Mouse (Mus musculus) hindbrain, embryonic 14.5 days (tissue): ENCODE data around the gene Fmnl3. TPM values are rescaled to one million over a fixed set of nuclear protein-coding genes. Genes with fewer than 3 reads are reported as not detected.

Source experiments
- ATAC-seq: fragments of 200-750 bp; cut with Nextera tagmentation; 2 replicates; pipeline ENCODE4 v1.8.0; 2017; ENCODE audit warnings: moderate number of reproducible peaks, mild to moderate bottlenecking, moderate TSS enrichment, moderate library complexity; ENCODE audit not compliant: low FRiP score
- DNase-seq: peaks from one replicate; pipeline ENCODE4 v3.0.0-alpha.2; 2015; ENCODE audit warnings: low spot score
- H3K27ac ChIP-seq: fragments of 300-500 bp; sonication (generic); 2 replicates; pipeline ENCODE4 v1.5.1; 2014; ENCODE audit warnings: mild to moderate bottlenecking, moderate library complexity
- H3K27me3 ChIP-seq: fragments of 300-500 bp; sonication (generic); 2 replicates; pipeline ENCODE4 v1.6.1; 2014; ENCODE audit warnings: mild to moderate bottlenecking, low read length, mixed read lengths; ENCODE audit not compliant: control insufficient read depth, insufficient read depth
- H3K36me3 ChIP-seq: fragments of 300-500 bp; sonication (generic); replicated peaks from 2 replicates; pipeline ENCODE4 v1.6.1; 2014; ENCODE audit not compliant: control insufficient read depth, insufficient read depth
- H3K4me1 ChIP-seq: fragments of 300-500 bp; sonication (generic); replicated peaks from 2 replicates; pipeline ENCODE4 v1.6.1; 2014; ENCODE audit warnings: antibody characterized with exemption, low read length, mixed read lengths; ENCODE audit not compliant: control insufficient read depth, insufficient read depth
- H3K4me2 ChIP-seq: fragments of 300-500 bp; sonication (generic); replicated peaks from 2 replicates; pipeline ENCODE4 v1.6.1; 2014; ENCODE audit warnings: mild to moderate bottlenecking, moderate library complexity
- H3K4me3 ChIP-seq: fragments of 300-500 bp; sonication (generic); replicated peaks from 2 replicates; pipeline ENCODE4 v1.5.1; 2014; ENCODE audit warnings: mild to moderate bottlenecking, low read length
- H3K9ac ChIP-seq: fragments of 300-500 bp; sonication (generic); 2 replicates; pipeline ENCODE4 v1.6.1; 2014
- H3K9me3 ChIP-seq: fragments of 300-500 bp; sonication (generic); 2 replicates; pipeline ENCODE4 v1.6.1; 2016; ENCODE audit warnings: low read length; ENCODE audit not compliant: control insufficient read depth
- WGBS: fragments of 180-500 bp; shearing (Covaris S2); extraction: QIAGEN DNeasy Blood & Tissue Kit; methylation state at CpG from one replicate; pipeline ENCODE4 v1.1.7; 2014; 5-methylcytosine and 5-hydroxymethylcytosine counted together
- polyA plus RNA-seq: library from polyadenylated mRNA; unstranded; fragments of >200 nt; fragmentation: Nextera tagmentation; extraction: Ambion mirVana; gene quantifications from 2 replicates; pipeline ENCODE4 v1.2.1, GENCODE M21; 2014

Fmnl3 gene
- polyA plus RNA-seq, 1 experiment from 2014 or later = 9.2 TPM

DNA sequence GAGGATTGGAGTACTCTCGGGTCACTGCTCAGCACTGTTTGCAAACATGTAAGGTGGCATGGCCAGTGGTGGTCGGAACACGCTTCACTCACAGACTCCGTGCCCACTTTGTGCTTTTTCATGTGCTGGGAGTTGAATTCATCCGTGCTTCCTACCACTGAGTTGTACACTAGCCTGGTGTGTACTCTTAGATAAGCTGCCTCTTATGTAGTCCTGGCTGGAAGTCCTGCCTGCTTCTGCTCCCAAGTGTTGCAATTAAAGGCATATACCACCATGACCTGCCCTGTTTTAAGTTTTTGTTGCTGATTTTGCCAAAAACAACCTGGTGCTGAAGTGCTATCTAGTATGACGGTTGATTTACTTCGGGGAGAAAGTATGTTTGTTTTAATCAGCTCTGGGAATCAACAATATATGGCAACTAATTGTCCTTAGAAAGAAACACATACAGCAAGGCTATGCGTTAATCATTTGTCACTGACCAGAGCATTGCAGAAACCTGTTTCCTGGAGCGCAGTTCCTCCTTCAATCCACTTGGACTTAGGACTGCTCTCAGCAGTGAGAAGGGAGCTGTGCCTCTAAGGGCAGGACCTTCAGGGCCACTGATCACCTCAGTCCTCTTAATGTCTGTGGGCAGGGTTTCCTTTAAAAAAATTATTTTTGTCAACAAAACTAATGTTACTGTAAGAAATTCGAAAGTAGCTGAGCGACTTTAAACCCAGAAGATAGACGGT is 33.0 kb upstream of the Fmnl3 start:
- H3K9ac ChIP-seq = no peak overlapping the region
- no peak for ATAC-seq
- H3K4me3 ChIP-seq = no peak overlapping the region
- H3K27me3 ChIP-seq = no peaks in the 10 kb centered on the region
- H3K9me3 ChIP-seq = no peaks in the 10 kb centered on the region
- no peak overlapping the region for H3K4me2 ChIP-seq
- no peak for DNase-seq
- 95% methylated on average over 12 of the region's 12 CpGs for WGBS
- peaks cover 66% of the 10 kb centered on the region for H3K36me3 ChIP-seq
- no peaks in the 10 kb centered on the region; the same call in 1 of the 2 replicates for H3K4me1 ChIP-seq
- H3K27ac ChIP-seq = no peak overlapping the region

GRCm38 (mm10) chr15:99400602-99401001 is 30.3 kb upstream of the Fmnl3 start:
- no peak for ATAC-seq

DNA sequence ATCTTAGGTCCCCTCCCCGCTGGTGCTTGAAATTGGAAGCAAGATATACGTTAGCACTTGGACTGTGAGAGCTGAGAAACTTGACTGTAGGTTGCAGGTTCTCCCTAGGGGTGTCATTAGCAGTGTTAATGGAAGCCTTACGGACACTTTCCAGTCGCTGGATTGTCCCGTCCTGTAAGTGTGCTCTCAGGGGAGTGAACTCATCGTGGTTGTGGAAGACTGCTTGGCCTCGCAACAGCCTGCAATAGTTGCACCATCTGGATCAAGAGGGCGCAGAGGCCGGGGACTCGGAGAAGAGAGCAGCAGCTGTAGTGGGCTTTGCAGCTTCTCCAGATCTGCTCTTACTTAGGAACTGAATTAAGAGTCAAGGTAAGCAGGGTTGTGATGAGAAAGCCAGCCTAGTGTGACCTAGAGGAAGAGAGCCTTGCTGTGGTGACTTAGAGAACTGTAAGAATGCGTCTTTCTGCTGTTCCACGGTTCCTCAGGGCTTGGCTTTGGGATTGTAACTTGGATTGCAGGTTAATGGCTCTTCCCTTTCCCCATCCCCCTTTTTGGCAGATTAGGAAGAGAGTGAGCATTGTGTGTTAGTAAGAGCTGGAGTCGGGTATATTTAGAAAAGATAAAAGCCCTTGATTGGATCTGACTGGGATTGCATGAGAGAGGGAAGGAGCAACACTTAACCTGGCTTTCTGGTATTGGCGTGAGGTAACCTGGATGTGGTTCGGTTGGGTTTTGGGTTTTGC is 29.4 kb upstream of the Fmnl3 start:
- Histone ChIP-seq H3K27ac (no peak overlapping the region), H3K4me3 (no peak overlapping the region), H3K4me2 (no peak overlapping the region), H3K27me3 (no peaks in the 10 kb centered on the region), H3K36me3 (peaks cover 29% of the 10 kb centered on the region), H3K9me3 (no peaks in the 10 kb centered on the region), H3K9ac (no peak overlapping the region), H3K4me1 (peaks cover 16% of the 10 kb centered on the region)
- ATAC-seq = no peak
- DNase-seq = no peak
- WGBS = 66% methylated on average over 15 of the region's 15 CpGs

More at GRCm38 (mm10) chr15:99400602-99401001, 30.3 kb upstream of the Fmnl3 start:
- no peak for DNase-seq
- WGBS = 92% methylated on average over 6 of the region's 6 CpGs
- no peak overlapping the region for H3K4me2 ChIP-seq
- H3K27ac ChIP-seq = no peak overlapping the region
- H3K9me3 ChIP-seq = no peaks in the 10 kb centered on the region
- H3K4me1 ChIP-seq = peaks cover 6% of the 10 kb centered on the region
- H3K27me3 ChIP-seq = no peaks in the 10 kb centered on the region
- H3K9ac ChIP-seq = no peak overlapping the region
- no peak overlapping the region for H3K4me3 ChIP-seq
- peaks cover 38% of the 10 kb centered on the region for H3K36me3 ChIP-seq

DNA sequence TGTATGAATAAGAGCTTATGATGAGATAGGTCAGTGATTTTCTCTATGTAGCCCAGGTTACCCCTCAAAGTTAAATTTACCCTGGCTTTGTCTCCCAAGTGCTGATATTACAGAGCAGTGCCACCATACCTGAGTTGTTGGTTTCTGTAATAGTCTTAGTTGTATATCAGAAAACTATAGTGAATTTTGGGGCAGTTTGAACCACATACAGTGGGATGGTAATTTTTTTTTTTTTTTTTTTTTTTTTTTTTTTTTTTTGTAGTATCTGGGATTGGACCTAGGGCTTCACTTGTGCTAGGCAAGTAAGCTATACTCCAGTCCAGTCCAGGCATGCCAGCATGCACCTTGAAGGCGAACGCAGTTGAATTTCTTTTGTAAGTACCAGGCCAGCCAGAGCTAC is 27.3 kb upstream of the Fmnl3 start:
- ATAC-seq = no peak
- H3K4me1 ChIP-seq = peaks cover 25% of the 10 kb centered on the region
- 96% methylated on average over 2 of the region's 2 CpGs for WGBS

GRCm38 (mm10) chr15:99396875-99397274 is 26.6 kb upstream of the Fmnl3 start:
- H3K4me3 ChIP-seq = no peak overlapping the region
- no peaks in the 10 kb centered on the region for H3K27me3 ChIP-seq
- ATAC-seq (no peak), DNase-seq (no peak)
- H3K9ac ChIP-seq = no peak overlapping the region
- no peak overlapping the region for H3K27ac ChIP-seq
- H3K4me1 ChIP-seq = peaks cover 29% of the 10 kb centered on the region
- peaks cover 1% of the 10 kb centered on the region; the same call in 1 of the 2 replicates for H3K36me3 ChIP-seq
- WGBS = 77% methylated on average over 4 of the region's 4 CpGs
- H3K4me2 ChIP-seq = no peak overlapping the region
- no peaks in the 10 kb centered on the region for H3K9me3 ChIP-seq

More for the DNA sequence above, 27.3 kb upstream of the Fmnl3 start:
- peaks cover 8% of the 10 kb centered on the region for H3K36me3 ChIP-seq
- no peak overlapping the region for H3K27ac ChIP-seq
- DNase-seq = no peak
- no peak overlapping the region for H3K4me3 ChIP-seq
- no peaks in the 10 kb centered on the region for H3K27me3 ChIP-seq
- H3K4me2 ChIP-seq = no peak overlapping the region
- H3K9ac ChIP-seq = no peak overlapping the region
- no peaks in the 10 kb centered on the region for H3K9me3 ChIP-seq

- no peaks in the 10 kb centered on the region for H3K27me3 ChIP-seq
- 86% methylated on average over 1 of the region's 1 CpGs for WGBS
- no peaks in the 10 kb centered on the region for H3K9me3 ChIP-seq
- peaks cover 30% of the 10 kb centered on the region for H3K4me1 ChIP-seq
- ATAC-seq (no peak), DNase-seq (no peak)
- no peak overlapping the region for H3K27ac ChIP-seq
- H3K36me3 ChIP-seq = no peaks in the 10 kb centered on the region
- H3K9ac ChIP-seq = no peak overlapping the region
- H3K4me3 ChIP-seq = no peak overlapping the region
- H3K4me2 ChIP-seq = no peak overlapping the region
These were observed 26.2 kb upstream of the Fmnl3 start for GRCm38 (mm10) chr15:99396462-99396861.

DNA sequence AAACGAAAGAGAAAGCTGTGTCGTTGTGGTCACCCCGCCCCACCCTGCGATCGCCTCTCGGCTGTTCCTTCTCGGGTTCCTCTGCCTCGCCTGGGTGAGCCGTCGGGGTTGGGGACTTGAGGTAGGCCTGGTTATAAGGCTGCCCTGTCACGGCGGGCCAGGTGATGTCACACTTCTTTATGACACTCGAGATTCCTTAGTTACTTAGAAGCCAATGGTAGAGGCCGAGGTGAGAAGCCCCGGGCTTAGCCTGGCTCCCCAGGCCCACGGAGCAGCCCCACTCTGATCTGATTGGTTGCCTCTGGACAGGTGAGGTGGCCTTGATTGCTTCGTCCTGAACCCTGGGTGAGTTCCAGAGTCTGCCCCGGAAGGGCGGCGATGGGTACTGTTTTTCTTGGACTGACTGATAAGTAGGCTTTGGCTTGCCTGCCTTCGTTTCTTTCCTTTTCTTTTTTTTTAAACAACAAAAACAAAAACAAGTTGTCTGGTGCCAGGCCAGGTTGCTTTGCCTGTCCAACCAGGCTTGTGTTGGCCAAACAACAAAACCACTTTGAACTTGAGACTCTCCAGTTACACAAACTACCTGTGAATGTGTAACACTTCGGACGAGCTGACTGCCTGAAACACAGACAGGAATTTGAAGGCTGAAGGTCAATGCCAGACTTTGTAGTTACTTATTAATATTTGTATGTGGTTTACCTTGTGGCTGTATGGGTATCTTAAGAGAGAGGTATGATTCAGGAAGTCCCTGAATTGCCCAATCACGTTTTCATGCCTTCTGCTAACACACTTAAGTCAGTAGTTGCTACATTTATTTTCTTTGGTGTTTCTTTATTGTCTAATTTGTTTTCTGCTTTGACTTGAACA is 23.3 kb upstream of the Fmnl3 start:
- Histone ChIP-seq H3K4me3 (peak overlapping the region; percentile 69), H3K9me3 (no peaks in the 10 kb centered on the region), H3K9ac (peak overlapping the region; percentile 81), H3K4me2 (peak overlapping the region; percentile 60), H3K27ac (peak overlapping the region; percentile 88), H3K27me3 (no peaks in the 10 kb centered on the region), H3K4me1 (peaks cover 30% of the 10 kb centered on the region), H3K36me3 (no peaks in the 10 kb centered on the region)
- WGBS = 13% methylated on average over 24 of the region's 24 CpGs
- DNase-seq (no peak), ATAC-seq (0 out of 2 replicates have a peak, but pooled peaks have one; percentile 3)

DNA sequence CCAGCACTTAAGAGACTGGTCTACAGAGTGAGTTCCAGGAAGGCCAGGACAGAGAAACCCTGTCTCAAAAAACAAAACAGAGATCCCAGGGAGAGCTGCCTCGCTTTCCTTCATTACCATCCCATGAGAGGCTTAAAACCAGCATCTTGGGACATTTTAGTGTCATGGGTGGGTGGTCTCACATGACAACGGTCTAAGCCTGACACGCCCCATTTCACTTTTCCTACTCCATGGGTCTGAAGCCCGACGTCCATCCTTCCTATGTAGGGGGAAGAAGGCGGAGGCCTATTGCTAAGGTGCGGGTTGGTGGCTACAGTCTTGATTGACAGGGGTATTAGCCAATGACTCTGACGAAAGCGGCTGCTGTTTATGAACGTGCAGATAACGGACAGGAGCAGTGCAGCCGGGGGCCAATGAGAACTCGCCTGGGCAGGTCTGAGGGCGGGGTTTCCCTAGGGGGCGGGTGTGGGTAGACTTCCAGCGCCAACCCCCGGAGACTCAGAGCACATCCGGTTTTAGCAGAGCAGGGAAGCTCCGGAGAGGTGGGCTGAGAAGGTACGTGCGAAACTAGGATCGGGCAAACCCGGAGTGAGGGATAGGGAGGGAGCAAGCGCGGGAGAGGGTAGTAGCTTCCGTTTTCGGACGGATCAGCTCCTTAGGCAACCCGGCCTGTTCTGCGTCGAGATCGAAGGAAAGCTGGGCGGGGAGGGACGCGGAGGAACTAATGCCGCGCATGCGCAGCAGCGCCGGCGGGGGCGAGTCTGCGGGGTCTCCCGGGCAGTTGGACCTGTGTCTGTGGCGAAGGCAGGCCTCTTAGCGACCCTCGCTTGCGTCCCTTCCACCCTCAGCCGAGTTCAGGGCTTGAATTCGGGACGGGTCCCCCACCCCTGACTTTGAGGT is 22.5 kb upstream of the Fmnl3 start, which contains the start of gene Tmbim6:
TSS of gene Tmbim6 (plus strand) at position 397 of the 900 bp plus-strand sequence.
- peak within 1 kb of the TSS; percentile 69 for H3K4me3 ChIP-seq
- ATAC-seq (peak; percentile 99), DNase-seq (peak; percentile 99)
- WGBS = under 1% methylated on average over 47 of the region's 51 CpGs
- peaks cover 30% of the 10 kb centered on the region for H3K4me1 ChIP-seq
- peak within 1 kb of the TSS; percentile 66 for H3K4me2 ChIP-seq
- no peaks in the 10 kb centered on the region for H3K9me3 ChIP-seq
- H3K9ac ChIP-seq = peak within 1 kb of the TSS; percentile 81
- H3K36me3 ChIP-seq = no peaks in the 10 kb centered on the region
- H3K27me3 ChIP-seq = no peaks in the 10 kb centered on the region
- peak within 1 kb of the TSS; percentile 88 for H3K27ac ChIP-seq
